Mouse (Mus musculus) erythroid progenitor cell, adult 5-6 weeks (primary cell): Measurements from ENCODE around the gene Fank1. TPM values are rescaled to one million over a fixed set of nuclear protein-coding genes. Genes with fewer than 3 reads are reported as not detected.

ENCODE experiments used
- ATAC-seq: replicated peaks from 2 replicates; pipeline ENCODE4 v1.8.0; 2016; ENCODE audit warnings: moderate number of reproducible peaks, mild to moderate bottlenecking, moderate TSS enrichment, inconsistent platforms; ENCODE audit not compliant: poor library complexity, low FRiP score, severe bottlenecking
- total RNA-seq, 2 experiments: library from RNA; stranded (forward) in 1 of 2; stranded (reverse) in 1 of 2; fragments of 150-400 nt in 1 of 2; fragments of 186-747, 209-891 nt in 1 of 2; gene quantifications; 2 replicates each; pipeline versions ENCODE4 v1.2.3 to v1.2.4; 2015 to 2017; ENCODE audit warnings: low replicate concordance in 2 of 2

Gene Fank1
- total RNA-seq (2015; ENCODE audit: low replicate concordance) (not detected in 2 replicates), total RNA-seq (2017; ENCODE audit: low replicate concordance) (not detected in 2 replicates)

DNA sequence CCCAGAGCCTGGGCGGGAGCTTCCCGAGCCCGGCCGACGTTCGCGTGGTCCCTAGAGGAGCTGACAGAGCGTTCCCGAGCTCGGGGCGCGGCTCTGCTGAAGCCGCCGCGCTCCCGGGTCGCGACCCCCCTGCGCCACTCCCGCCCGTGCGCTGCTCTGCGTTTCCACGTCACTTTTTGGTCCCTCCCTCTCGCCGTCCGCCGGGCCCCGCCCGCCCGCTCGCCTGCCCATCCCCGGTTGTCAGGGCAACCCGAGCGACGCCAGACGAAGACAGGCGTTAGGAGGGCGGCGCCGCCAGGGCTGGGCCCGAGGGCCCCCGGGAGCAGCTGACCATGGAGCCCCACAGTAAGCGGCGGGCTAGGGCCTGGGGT, at the start of gene Fank1:
Gene Fank1 (plus strand): TSS at position 236 of the 371 bp plus-strand sequence.
- ATAC-seq, result peak; percentile 96

DNA sequence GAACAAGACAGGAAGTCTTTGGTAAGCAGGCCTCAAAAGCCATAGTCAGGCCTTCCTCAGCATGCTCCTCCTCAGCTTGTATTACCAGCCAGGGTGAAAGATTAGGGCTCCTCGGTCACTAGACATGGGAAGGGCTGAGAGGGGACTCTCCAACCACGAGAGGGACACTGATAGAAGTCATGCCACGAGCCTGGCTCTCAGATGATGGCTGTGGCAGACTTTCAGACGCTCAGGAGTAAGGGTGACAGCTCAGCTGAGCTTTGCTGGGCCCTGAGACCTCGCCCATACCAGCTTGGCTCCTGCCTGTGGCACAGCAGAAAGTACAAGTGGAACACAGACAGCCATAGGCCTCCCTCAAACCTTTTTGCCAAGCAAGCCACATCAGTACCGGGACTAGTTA, 49.6 kb upstream of the Fank1 start:
- ATAC-seq, result no peak

DNA sequence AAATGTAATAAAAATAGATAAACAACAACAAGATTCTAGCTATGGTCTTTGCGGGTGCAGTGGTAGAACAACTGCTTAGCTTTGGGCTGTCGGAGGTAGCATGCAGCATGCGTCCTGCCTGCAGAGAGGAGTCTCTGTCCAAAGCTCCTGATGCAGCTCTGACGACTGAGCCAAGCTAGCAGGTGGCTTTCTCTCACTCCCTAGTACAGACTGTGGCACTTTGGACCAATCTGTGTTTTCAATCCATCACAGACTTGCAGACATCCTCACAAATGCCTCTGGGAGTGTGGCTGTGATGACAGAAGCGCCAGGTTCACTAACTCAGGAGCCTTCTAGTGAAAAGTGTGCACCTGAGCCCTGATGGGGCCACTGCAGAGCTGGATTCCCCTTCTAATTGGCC, 47.3 kb upstream of the Fank1 start:
- no peak for ATAC-seq

DNA sequence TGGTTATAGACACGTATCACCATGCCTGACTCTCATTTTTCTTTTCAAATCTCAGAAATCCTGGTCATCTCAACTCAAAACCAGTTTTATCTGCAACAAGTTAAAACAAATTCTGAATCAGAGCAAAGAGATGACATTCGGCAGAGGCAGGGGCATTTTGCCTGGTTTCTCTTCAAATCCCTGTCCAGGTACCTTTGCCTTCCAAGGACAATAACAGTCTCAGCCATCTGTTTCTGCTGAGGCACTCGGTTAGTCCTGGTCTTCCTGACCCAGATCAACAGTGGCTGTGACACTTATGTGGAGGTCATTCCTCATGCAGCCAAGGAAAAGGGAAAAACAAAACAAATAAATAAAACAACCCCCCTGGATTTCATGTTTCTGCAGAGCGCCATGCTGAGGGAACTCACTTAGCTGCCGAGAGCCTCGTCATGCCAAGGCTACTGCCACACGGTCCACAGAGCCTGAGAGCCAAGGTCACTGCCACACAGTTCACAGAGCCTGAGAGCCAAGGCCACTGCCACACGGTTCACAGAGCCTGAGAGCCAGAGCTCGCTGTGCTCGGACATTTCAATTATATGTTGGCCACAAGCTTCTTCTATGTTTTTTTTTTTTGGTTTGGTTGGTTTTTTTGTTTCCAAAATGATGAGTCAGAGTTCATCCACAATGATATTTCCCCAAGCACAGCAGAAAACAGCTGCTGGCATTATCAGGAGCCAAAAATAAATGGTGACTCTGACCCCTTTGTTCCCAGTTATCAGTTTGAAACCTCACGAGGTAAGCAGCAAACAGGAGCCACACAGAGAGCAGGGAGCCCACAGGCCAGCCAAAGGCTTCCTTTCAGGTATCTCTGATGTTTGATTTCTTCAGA, 46.1 kb upstream of the Fank1 start:
- no peak for ATAC-seq

DNA sequence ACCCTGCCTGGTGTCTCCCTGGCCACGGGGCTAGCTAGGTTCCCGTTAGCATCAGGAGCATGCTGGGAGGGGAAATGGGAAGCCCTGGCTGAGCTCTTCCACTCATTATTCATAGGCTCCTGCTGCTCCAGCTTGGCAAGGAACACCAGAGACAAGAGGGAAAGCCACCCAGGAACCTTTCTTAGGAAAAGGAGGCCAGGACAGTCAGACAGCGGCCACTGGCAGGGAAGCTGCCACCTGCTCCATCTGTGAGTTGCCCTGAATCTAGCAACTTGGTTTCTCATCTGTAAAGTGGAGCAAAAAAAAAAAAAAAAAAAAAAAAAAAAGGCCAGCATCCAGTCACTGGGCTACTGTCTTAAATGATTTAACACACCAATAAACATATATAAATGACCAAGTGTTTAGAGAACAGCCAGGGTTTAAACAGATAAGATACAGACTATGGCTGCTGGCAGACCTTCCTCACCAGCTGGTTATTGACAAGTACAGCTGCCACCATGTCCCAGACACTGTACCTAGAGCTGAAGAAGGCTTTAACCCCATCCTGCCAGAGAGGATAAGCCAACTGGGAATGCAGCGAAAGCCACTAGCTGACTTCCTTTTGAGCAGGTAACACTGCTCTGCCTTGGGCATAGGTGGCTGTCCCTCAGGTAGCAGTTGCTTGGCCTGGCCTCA, 44.6 kb upstream of the Fank1 start:
- no peak for ATAC-seq

DNA sequence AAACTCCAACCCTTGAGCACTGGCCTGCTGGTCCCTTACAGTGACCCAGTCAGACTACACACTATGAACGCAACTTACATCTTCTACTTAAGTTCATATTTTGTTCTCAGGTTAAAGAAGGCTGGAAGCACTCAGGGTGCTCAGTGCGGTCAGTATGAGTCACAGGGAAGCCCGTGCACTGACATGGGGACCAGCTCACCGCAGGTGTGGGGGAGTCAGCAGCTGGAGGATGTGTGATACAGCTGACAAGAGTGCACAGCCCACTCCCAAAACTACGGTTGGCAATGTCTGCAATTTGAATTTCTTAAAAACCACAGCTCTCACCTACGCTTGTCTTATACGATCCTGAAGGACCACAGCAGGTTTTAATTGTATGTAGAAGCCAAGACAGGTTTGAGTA, 36.1 kb upstream of the Fank1 start:
- no peak for ATAC-seq

DNA sequence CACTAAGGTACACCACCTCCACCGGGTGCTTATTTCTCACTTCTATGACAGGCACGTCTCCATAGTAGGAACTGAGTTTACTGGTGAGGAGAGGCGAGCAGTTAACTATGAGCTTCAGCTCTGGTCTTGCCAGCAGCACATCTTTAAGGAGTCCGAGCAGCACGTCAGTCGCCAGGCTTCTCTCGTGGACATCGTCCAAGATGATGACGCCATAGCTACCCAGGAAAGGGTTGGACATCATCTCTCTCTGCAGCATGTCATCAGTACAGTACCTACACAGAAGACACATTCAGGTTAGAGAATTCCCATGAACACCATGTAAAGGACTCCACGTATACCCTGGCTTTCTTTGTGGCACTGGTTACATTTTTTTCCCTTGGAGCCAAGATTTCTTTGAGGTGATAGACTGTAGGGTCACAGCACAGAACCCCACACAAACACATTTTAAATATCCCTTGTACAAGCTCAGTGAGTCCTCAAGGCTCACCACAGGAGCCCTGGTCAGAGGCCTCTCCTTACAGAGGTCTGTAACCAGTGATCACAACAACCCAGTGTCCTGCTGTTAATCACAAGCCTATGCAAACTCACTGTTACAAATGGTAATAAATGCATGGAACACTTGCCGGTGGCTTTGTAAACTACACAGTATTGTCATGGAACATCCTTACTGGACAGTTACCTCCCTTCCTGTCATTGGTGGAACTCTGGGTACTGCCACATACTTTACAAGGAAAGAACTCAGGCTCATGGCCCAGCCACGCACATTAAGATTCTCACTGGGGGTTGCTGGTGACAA, 33.9 kb upstream of the Fank1 start:
- ATAC-seq, result no peak

DNA sequence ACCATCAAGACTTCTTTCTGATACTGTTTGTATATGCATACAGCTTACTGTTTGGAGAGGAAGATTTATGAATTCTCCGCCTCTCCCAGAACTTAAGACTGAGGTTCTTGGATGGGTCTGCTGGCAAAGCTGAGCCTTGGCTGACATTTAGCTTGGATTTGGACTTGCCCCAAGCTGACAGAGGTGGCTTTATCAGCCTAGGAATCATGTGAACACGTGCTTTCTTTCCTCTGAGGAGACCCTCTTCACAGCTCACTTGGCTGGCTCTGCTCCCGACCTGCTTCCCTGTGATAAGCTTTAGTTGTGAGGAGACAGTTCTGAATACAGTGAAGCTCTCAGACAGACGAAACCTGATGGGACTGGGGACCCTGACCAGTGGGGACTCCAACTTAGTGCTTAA, 33.0 kb upstream of the Fank1 start:
- ATAC-seq, result no peak

DNA sequence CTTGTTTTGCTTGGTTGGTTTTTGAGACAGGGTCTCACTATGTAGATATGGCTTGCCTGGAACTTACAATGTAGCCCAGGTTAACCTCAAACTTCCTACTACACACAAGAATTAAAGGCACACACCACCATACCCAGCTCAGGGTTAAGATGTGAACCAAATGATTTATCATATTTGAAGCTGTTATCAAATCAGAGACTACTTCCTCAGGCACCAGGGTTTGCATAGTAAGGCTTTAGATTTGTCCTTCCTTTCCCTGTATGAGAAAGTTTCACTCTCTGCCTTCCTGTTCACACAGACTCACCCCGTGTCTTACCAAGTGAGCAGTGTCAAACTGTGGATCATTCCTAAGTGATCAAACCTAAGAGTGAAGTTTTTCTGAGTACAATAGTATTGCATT, 32.5 kb upstream of the Fank1 start:
- ATAC-seq, result no peak

DNA sequence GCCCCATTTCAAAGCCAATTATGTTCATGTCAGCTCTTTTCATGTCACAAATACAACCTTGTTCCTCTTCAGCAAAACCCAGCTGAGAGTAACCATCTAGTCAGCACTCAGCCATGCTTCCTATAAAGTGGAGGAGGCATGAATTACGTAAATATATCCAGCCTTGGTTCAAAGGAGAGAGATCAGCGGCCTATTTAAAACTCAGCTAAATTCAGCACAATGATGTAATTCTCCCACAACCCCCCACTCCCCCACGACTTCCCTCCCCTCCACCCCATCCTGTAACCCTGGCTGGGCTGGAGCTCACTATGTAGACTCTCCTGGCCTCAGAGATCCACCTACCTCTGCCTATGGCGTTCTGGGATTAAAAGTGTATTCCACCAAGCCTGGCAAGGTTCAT, 32.0 kb upstream of the Fank1 start:
- no peak for ATAC-seq

DNA sequence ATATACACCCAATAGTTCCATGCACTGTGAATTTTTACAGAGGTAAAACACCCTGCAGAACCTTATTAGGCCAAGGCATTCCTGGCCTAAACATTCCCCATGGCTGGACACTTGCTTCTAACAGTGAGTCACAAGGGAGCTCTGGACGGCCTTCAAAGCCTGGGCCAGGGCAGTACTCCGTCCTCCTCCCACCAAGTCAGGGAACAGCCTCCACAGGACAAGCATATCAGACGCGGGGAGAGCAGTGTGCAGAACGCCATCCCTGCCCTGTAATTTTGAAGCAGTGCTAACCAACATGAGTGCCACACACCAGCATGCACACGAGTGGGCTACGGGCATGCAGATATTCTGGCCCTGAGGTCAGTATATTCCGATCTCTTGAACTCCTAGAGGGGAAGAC, 29.3 kb upstream of the Fank1 start:
- no peak; the same call in 1 of the 2 replicates for ATAC-seq

DNA sequence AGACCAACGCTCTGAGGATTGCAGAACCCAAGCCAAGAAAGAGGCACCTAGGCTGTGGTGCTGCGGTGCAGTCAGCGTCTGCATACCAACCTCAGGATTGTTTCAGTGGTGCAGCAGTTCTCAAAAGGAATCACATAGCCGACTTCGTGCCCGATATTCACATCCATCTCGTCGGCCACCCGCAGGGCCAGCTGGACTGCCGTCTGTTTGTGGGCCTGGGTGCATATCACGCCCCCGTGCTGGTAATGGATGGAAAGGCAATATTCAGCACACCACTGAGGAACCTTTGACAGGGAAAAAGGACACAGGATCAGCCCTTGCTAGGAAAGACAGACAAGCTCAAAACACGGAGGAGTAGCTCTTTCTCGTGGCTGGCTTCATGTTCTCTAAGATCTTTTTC, 27.9 kb upstream of the Fank1 start:
- ATAC-seq, result no peak

DNA sequence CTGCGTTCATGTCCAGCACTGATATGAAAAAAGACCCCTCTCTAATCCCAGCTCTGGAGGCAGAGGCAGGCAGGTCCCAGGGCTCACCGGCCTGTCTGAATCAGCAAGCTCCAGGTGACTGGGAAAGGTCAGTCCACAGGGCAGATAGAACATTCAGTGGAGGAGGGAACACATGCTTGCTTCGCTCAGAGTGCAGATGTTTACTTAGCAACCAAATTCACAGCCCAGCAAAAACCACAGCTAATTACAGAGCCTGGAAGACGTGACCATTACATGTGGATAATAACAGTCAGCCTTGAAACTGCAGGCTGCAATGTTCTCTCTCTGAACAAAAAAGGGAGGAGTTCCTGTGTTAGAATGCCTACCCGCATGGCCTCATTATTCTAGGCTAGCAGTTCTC, 26.0 kb upstream of the Fank1 start:
- ATAC-seq, result no peak

DNA sequence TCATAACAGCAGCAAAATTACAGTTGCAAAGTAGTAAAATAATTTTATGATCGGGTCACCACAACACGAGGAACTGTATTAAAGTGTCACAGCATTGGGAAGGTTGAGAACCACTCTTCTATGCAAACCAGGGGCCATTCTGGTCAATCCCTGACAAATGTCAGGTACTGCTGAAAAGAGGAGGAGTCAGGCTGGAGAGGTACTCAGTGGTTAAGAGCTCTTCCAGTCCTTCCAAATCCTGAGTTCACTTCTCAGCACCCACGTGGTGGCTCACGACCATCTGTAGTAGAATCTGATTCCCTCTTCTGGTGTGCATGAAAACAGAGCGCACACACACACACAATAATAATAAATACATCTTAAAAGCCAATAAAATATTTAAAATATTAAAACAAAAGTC, 25.5 kb upstream of the Fank1 start:
- no peak for ATAC-seq

DNA sequence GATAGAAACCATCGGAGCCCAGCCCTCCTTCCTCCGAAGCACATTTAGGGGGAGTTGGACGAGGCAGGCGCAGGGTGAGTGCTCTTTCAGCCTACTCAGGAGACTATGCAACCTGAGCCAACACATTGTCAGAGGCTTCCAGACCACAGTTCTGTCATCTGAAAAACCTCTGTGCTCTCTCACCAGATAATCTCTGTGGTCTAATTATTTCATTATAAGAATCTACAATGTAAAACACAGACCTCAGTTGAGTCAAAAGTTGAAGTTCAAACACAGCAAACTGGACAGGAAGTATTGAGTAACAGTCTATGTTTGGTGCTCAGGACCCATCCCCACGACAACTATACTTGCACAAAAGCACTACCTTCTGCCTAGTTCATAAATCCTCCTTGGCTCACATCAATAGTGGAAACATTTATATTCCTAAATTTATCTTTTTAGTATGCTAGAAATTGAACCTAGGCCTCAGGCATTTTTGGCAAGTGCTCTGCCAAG, 18.7 kb upstream of the Fank1 start:
- ATAC-seq, result no peak

DNA sequence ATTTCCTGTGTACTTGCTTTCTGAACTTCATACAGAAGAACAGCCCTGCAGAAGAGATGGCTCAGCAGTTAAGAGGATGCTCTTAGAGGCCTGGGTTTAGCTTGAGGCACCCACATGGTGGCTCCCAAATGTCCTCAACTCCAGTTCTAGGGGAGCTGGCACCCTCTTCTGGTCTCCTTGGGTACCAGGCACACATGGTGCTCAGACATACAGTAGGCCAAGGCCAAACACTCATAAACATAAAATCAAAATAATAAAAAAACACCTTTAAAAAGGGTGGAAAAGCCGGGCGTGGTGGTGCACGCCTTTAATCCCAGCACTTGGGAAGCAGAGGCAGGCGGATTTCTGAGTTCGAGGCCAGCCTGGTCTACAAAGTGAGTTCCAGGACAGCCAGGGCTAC, 17.9 kb upstream of the Fank1 start:
- no peak for ATAC-seq

DNA sequence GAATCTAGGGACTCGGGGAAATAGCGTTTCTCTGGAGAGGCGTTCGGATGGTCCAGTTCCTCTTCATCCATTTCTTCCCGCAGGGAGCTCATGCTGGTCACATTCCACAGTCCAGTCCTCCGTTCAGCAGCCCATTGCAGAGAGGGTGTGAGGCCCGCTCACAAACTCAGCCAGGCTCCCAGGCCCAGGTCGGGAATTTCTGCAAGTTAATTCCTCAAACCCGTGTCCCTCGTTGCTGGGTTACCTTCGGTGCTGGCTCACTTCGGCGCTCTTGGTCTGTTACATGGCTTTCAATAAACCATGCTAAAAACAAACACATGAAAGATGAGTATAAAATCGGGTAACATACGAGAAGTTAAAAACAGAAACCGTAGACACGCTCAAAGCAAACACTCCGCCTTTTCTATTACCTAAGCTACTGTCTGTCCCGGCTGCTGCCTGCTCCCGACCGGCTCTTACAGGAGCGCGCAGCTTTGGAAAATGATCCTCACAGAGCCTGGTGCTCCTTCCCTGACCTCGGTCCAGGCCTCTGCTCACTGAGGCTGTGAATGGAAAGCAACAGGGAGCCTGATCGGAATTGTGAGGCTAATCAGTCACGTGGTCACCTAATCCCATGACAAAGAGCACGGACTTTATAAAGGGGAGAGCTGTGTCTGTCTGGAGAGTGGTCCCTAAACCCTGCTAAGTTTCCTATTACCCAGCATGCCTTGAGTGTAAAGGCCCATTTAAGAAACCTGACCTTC, 16.9 kb upstream of the Fank1 start:
- no peak for ATAC-seq

DNA sequence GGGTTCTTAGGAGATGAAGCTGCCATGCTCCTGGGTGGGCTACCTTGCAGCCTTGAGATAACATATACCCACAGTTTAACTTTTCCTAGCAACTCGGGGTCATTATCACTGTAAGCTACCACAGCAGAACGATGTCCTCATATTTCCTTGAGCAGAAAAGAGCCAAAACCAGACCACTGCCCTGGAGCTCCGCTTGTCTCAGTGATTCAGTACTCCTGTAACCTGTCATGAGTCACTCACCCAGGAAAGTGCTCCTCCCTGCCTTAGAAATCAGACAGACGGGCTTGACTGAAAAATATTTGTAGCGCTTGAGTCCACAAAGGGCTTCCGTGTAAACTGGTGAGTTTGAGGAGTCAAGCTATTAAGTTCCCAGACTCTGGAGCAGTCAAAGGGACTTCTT, 14.0 kb upstream of the Fank1 start:
- no peak for ATAC-seq

DNA sequence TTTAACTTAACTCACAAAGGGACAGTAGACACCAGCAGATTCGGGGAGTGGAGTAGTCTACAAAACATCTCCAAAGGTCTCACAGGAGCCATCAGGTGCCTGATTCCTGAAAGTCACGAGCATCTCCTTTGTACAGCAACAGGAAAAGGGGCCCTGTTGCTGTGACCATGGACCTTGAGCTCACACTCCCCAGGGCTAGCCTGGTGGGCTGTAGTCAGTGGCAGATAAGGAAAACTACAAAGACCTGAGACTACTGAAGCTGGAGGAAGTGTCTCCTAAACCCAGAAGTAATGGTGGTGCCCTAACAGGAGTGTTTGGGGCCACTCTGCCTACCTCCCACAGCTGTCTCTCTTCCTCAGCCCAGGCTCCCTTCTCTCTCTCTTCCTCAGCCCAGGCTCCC, 12.2 kb upstream of the Fank1 start:
- no peak for ATAC-seq
